Mouse (Mus musculus) spleen, adult 2 months (tissue): ENCODE measurements around the gene Pak6.

Experiments used
- CTCF ChIP-seq: fragments of 200-500 bp; IDR thresholded peaks from 2 replicates; pipeline ENCODE4 v1.5.1; 2011; ENCODE audit warnings: mild to moderate bottlenecking, inconsistent platforms; ENCODE audit not compliant: insufficient read depth, insufficient read length, insufficient replicate concordance; ENCODE audit errors: extremely low read depth
- POLR2A ChIP-seq: fragments of 200-500 bp; IDR thresholded peaks from 2 replicates; pipeline ENCODE4 v1.6.1; 2011; ENCODE audit warnings: low read depth, low read length, inconsistent platforms

DNA sequence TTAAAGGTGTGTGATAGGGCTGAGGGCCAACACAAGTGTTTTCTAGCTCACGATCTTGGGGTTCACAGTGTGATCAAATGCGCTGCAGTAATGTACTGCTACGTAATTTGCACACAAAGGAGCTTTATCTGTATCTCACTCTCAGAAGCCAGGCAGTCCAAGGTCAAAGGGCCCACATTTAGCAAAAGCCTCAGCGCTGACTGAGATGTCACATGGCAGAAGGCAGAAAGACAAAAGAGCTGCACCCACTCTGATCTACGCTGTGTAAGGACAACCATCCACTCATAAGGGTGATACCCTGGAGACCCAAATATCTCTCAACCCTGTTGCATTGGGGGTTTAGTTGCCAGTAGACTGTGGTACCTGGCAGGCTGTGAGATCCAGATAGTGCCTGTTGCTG, 4.1 kb downstream of the Pak6 start:
- no peak for TF ChIP-seq CTCF
- no peak for TF ChIP-seq POLR2A
